Mouse (Mus musculus): ENCODE measurements at regions not wholly inside any gene's neighbourhood (a gene's known extent, or its start where the extent isn't known, plus 50 kb on each side); places are given as distances from the start of the nearest gene placed in this dataset.
"Not testable (repeated sequence)": the region's sequence is repeated elsewhere in the genome, so short reads cannot be mapped to it uniquely, and the experiment has no call there.

- peak; percentile 0 for DNase-seq (ENCODE audit: low read depth, low spot score)
Measured at GRCm38 (mm10) chr4:61998366-61998765, 55.6 kb downstream of the Mup20 start.

GRCm38 (mm10) chr4:61989941-61990340 is 64.0 kb downstream of the Mup20 start:
- DNase-seq (ENCODE audit: low read depth, low spot score): not testable (repeated sequence)

GRCm38 (mm10) chr4:61976159-61976558 is 77.8 kb downstream of the Mup20 start:
- no peak for DNase-seq (ENCODE audit: low read depth, low spot score)

GRCm38 (mm10) chr4:61973236-61973635 is 80.7 kb downstream of the Mup20 start:
- DNase-seq (ENCODE audit: low read depth, low spot score): no peak

GRCm38 (mm10) chr4:61969691-61970090 is 84.3 kb downstream of the Mup20 start:
- DNase-seq (ENCODE audit: low read depth, low spot score): no peak

- DNase-seq (ENCODE audit: low read depth, low spot score): not testable (repeated sequence)
Measured at GRCm38 (mm10) chr4:61967674-61968073, 86.3 kb downstream of the Mup20 start.

- DNase-seq (ENCODE audit: low read depth, low spot score): no peak
Measured at GRCm38 (mm10) chr4:61962315-61962714, 91.6 kb downstream of the Mup20 start.
